In the genomic region with DNA sequence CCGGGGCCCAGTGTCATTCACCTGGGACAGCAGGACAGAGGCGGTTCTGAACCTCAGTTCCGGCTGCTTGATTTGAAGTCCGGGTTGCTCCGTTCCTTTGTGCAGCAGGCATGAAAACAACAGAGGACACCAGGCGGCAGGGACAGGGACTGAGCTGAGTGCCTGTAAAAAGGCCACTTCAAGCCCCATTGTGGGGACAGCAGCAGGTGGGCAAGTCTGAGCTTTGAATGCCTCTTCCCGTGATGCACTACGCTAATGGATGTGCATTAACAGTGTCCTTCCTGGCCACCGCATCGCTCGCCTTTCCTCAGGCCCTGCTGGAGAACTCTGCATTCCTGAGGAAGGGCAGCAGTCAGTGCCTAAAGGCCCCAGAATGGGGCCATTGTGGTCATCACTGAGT, we compare ENCODE assay signal across 20 mouse cellular contexts. TPM values are rescaled to one million over a fixed set of nuclear protein-coding genes. Genes with fewer than 3 reads are reported as not detected.
DNase-seq lines count a peak whose midpoint lies in the region; ATAC-seq and TF ChIP-seq lines count a peak whose summit lies in the region.
"Had no signal": no experiment of that assay in that cellular context is flagged by ENCODE, and none has a peak within 500 bp of the region (broad histone marks: within the 10 kb centered on the region; RNA-seq: fewer than 3 reads in every experiment).

No protein-coding gene starts in this region.

- H3K4me3 ChIP-seq in hindbrain, embryonic 10.5 days: peak overlapping the region; percentile 18; the same call in 1 of the 2 replicates
- H3K4me3 ChIP-seq in hindbrain, embryonic 14.5 days (replicated peaks; ENCODE audit: low read length): no peak overlapping the region
- H3K4me3 ChIP-seq in embryonic facial prominence, embryonic 10.5 days: no peak overlapping the region
- no peak overlapping the region for H3K4me3 ChIP-seq in midbrain, embryonic 13.5 days (replicated peaks)
- H3K4me3 ChIP-seq in heart, adult 2 months: no peak overlapping the region
- H3K4me3 ChIP-seq: erythroblast, embryonic 14.5 days; lung, embryonic 15.5 days; myocyte had no signal

- ATAC-seq in hindbrain, embryonic 14.5 days (ENCODE audit: low FRiP score): no peak
- ATAC-seq in midbrain, embryonic 13.5 days: peak; percentile 62; the same call in 1 of the 2 replicates
- ATAC-seq: inflammation-experienced regulatory T-cells, adult 6 months had no signal

- no peak for TF ChIP-seq CTCF in heart, adult 2 months (IDR thresholded peaks at IDR 0.05)

- peaks cover 19% of the 10 kb centered on the region; the same call in 1 of the 2 replicates for H3K27me3 ChIP-seq in hindbrain, embryonic 10.5 days (ENCODE audit: insufficient read depth, poor library complexity, severe bottlenecking)
- no peaks in the 10 kb centered on the region for H3K27me3 ChIP-seq in hindbrain, embryonic 14.5 days (ENCODE audit: control insufficient read depth, insufficient read depth, low read length)
- H3K27me3 ChIP-seq in embryonic facial prominence, embryonic 10.5 days (replicated peaks; ENCODE audit: low read depth, poor library complexity, severe bottlenecking): peaks cover 17% of the 10 kb centered on the region
- H3K27me3 ChIP-seq in midbrain, embryonic 13.5 days: peaks cover 5% of the 10 kb centered on the region; the same call in 1 of the 2 replicates
- no peaks in the 10 kb centered on the region for H3K27me3 ChIP-seq in heart, adult 2 months (ENCODE audit: control insufficient read depth, insufficient read depth, low read length)
- H3K27me3 ChIP-seq: lung, embryonic 15.5 days had no signal

- H3K4me2 ChIP-seq in hindbrain, embryonic 14.5 days (replicated peaks): no peak overlapping the region
- H3K4me2 ChIP-seq in midbrain, embryonic 13.5 days (replicated peaks): peak overlapping the region; percentile 23; the same call in 1 of the 2 replicates
- H3K4me2 ChIP-seq: heart, embryonic 11.5 days; liver, embryonic 11.5 days; lung, embryonic 15.5 days had no signal

- peaks cover 24% of the 10 kb centered on the region for H3K4me1 ChIP-seq in hindbrain, embryonic 10.5 days (replicated peaks)
- peaks cover 3% of the 10 kb centered on the region; the same call in 1 of the 2 replicates for H3K4me1 ChIP-seq in hindbrain, embryonic 14.5 days (replicated peaks; ENCODE audit: control insufficient read depth, insufficient read depth, low read length)
- peaks cover 8% of the 10 kb centered on the region for H3K4me1 ChIP-seq in embryonic facial prominence, embryonic 10.5 days
- H3K4me1 ChIP-seq in midbrain, embryonic 13.5 days (replicated peaks): peaks cover 15% of the 10 kb centered on the region
- H3K4me1 ChIP-seq in heart, adult 2 months (ENCODE audit: control insufficient read depth, insufficient read depth, low read length): no peaks in the 10 kb centered on the region
- H3K4me1 ChIP-seq: lung, embryonic 15.5 days had no signal

- 14% methylated on average over 11 of the region's 11 CpGs for WGBS in hindbrain, embryonic 10.5 days
- whole genome bisulfite sequencing in hindbrain, embryonic 14.5 days: 9% methylated on average over 11 of the region's 11 CpGs
- 17% methylated on average over 11 of the region's 11 CpGs for WGBS in embryonic facial prominence, embryonic 10.5 days
- 5% methylated on average over 11 of the region's 11 CpGs for WGBS in midbrain, embryonic 13.5 days
- 53% methylated on average over 11 of the region's 11 CpGs for WGBS in heart, adult 2 months

- no peak overlapping the region for H3K9ac ChIP-seq in hindbrain, embryonic 14.5 days
- H3K9ac ChIP-seq in midbrain, embryonic 13.5 days (replicated peaks): no peak overlapping the region
- no peak overlapping the region for H3K9ac ChIP-seq in heart, adult 2 months (ENCODE audit: low read depth, low read length)
- H3K9ac ChIP-seq: lung, embryonic 15.5 days had no signal

- no peaks in the 10 kb centered on the region for H3K9me3 ChIP-seq in hindbrain, embryonic 10.5 days
- H3K9me3 ChIP-seq in hindbrain, embryonic 14.5 days (ENCODE audit: control insufficient read depth, low read length): no peaks in the 10 kb centered on the region
- H3K9me3 ChIP-seq in embryonic facial prominence, embryonic 10.5 days: no peaks in the 10 kb centered on the region
- H3K9me3 ChIP-seq in midbrain, embryonic 13.5 days: no peaks in the 10 kb centered on the region
- H3K9me3 ChIP-seq: lung, embryonic 15.5 days had no signal

- peak; percentile 45 for DNase-seq in hindbrain, embryonic 10.5 days (ENCODE audit: low spot score)
- DNase-seq in hindbrain, embryonic 14.5 days (ENCODE audit: low spot score): no peak
- peak; percentile 21 for DNase-seq in embryonic facial prominence, embryonic 10.5 days (ENCODE audit: low spot score)
- peak; percentile 50 for DNase-seq in retina, embryonic 14.5 days (ENCODE audit: low spot score)
- DNase-seq in lung, postnatal 36 days: no peak
- no peak for DNase-seq in heart, adult 8-10 months (ENCODE audit: low spot score)
- DNase-seq in heart, adult 2 months: no peak
- DNase-seq: cerebellum, adult 9-11 months; gastrocnemius, postnatal 25 days; heart, postnatal 14 days; layer of hippocampus, postnatal 36 days; right cerebral cortex, postnatal 25 days had no signal

- TF ChIP-seq EP300 in heart, adult 2 months (IDR thresholded peaks at IDR 0.05; ENCODE audit: insufficient read depth, low read depth, low read length): no peak

- TF ChIP-seq POLR2A in heart, adult 2 months (IDR thresholded peaks at IDR 0.05; ENCODE audit: insufficient read depth, low read depth, low read length): no peak

- H3K27ac ChIP-seq in hindbrain, embryonic 10.5 days: peak overlapping the region; percentile 51
- H3K27ac ChIP-seq in hindbrain, embryonic 14.5 days: no peak overlapping the region
- H3K27ac ChIP-seq in embryonic facial prominence, embryonic 10.5 days (replicated peaks): no peak overlapping the region
- peak overlapping the region; percentile 5; the same call in 1 of the 2 replicates for H3K27ac ChIP-seq in midbrain, embryonic 13.5 days
- no peak overlapping the region for H3K27ac ChIP-seq in heart, adult 2 months
- H3K27ac ChIP-seq: lung, embryonic 15.5 days; stomach, postnatal 0 days had no signal

- H3K36me3 ChIP-seq in hindbrain, embryonic 10.5 days: no peaks in the 10 kb centered on the region
- no peaks in the 10 kb centered on the region for H3K36me3 ChIP-seq in hindbrain, embryonic 14.5 days (replicated peaks; ENCODE audit: control insufficient read depth, insufficient read depth)
- H3K36me3 ChIP-seq in embryonic facial prominence, embryonic 10.5 days (replicated peaks): no peaks in the 10 kb centered on the region
- H3K36me3 ChIP-seq in midbrain, embryonic 13.5 days: no peaks in the 10 kb centered on the region
- H3K36me3 ChIP-seq in heart, adult 2 months (ENCODE audit: control insufficient read depth, insufficient read depth, low read length): no peaks in the 10 kb centered on the region
- H3K36me3 ChIP-seq: lung, embryonic 15.5 days had no signal

- intact Hi-C loops in heart, adult 2 months (cut with DNase I): no loop called here

- no peaks in the 10 kb centered on the region for H3K79me2 ChIP-seq in heart, adult 2 months (replicated peaks; ENCODE audit: control insufficient read depth, insufficient read depth, low read length)

RNA-seq across cellular contexts. Expression of a gene that starts 12.7 kb away (rescaled TPM):
- 6.6 and 7.2 TPM in 2 replicates for polyA plus RNA-seq in hindbrain, embryonic 10.5 days (2016; fragmentation: Nextera tagmentation; extraction: Ambion mirVana)
- polyA plus RNA-seq in hindbrain, embryonic 14.5 days (2014; fragmentation: Nextera tagmentation; extraction: Ambion mirVana): 3.3 and 3.9 TPM in 2 replicates
- polyA plus RNA-seq in embryonic facial prominence, embryonic 10.5 days (2016; fragmentation: Nextera tagmentation; extraction: Ambion mirVana): 6.3 and 17.0 TPM in 2 replicates
- polyA plus RNA-seq in midbrain, embryonic 13.5 days (2015; fragmentation: Nextera tagmentation; extraction: Ambion mirVana): 9.3 and 12.8 TPM in 2 replicates
- total RNA-seq in heart, adult 8-10 months (2022): under 1 TPM in 3 of 4 experiments, not detected in 1; 0.46 to 0.75 (median 0.56) TPM
- total RNA-seq in heart, adult 2 months (2021): under 1 TPM; 0.36 to 0.50 TPM
- 0.37 TPM in 1 of 2 replicates, not detected in the other for polyA plus RNA-seq in heart, adult 2 months (2012; rRNA removed)
- polyA plus RNA-seq: erythroblast, embryonic 14.5 days; myocyte had no signal

Comparison
In these comparisons a context has a peak if more than half of its experiments do, and no peak if none do; other contexts are left out.
1. DNase-seq: peak in hindbrain, embryonic 10.5 days (single experiment), embryonic facial prominence, embryonic 10.5 days (single experiment) and retina, embryonic 14.5 days (single experiment); none in hindbrain, embryonic 14.5 days (single experiment), lung, postnatal 36 days (single experiment), heart, adult 8-10 months (single experiment) and heart, adult 2 months (0 of 2).
2. H3K27ac ChIP-seq: peak in hindbrain, embryonic 10.5 days (single experiment) and midbrain, embryonic 13.5 days (single experiment); none in hindbrain, embryonic 14.5 days (single experiment), embryonic facial prominence, embryonic 10.5 days (single experiment) and heart, adult 2 months (single experiment).